Mouse (Mus musculus): ENCODE results near the gene Vmn2r57.
A peak's percentile ranks its signal among the peaks of the same experiment; 100 is the strongest.
"Not testable (repeated sequence)": the region's sequence is repeated elsewhere in the genome, so short reads cannot be mapped to it uniquely, and the experiment has no call there.

Gene Vmn2r57

DNA sequence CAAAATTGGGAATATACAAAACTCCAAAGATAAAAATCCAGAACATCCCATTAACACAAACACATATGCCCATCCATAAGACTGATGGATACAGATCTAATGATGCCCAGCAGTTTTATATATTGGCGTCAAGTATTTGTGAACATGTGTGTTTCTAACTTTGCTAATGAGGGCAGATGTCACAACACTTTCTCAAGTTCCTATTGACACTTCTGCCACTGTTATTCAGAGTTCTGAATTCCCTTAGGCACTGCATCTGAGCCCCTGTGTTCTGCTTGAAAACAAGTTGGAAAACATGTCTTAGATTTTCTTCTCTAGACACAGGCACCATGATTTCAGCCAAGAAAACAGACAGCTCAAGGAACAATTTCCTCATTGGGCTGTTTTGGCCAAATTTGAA is at the start of gene Vmn2r57:
Vmn2r57 (minus strand) TSS at position 101 of the 400 bp plus-strand sequence.
- not testable (repeated sequence) for DNase-seq

GRCm38 (mm10) chr7:41497871-41498270 is 49.4 kb upstream of the Vmn2r57 start:
- peak in 1 of 2 experiments; percentile 11 for DNase-seq

DNA sequence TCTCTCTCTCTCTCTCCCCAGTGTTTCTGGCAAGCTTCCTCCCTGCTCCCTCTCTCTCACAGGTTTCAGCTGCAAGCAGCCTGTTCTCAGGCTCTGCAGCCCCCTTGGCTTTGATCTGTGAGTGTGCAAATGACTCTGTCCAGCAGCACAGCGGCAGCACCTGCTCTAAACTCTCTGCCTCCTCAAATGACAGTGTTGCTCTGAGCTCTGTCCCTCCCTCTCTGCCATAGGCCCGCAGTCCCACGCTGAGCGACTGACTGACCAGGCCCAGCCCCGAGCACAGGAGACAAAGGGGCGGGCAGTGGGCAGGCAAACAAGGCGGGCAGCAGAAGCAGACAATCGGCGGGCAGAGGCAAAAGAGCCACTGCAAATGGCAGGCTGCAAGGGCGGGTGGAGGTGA is 3.4 kb upstream of the Vmn2r57 start:
- no peak for DNase-seq

GRCm38 (mm10) chr7:41394130-41394529 is 54.4 kb downstream of the Vmn2r57 start:
- no peak for DNase-seq

GRCm38 (mm10) chr7:41393048-41393971 is 55.2 kb downstream of the Vmn2r57 start, which contains the start of gene AI987944:
AI987944 (minus strand) TSS chr7:41393379.
- DNase-seq: peak; percentile 59 to 68

Data from spleen, adult 18-20 months (tissue).